ENCODE assay signal across 14 mouse cellular contexts in genomic region chr5:37312980-37313722, GRCm38 (mm10). TPM values are rescaled to one million over a fixed set of nuclear protein-coding genes. Genes with fewer than 3 reads are reported as not detected.
"Had no signal": no experiment of that assay in that cellular context is flagged by ENCODE, and none has a peak within 500 bp of the region (broad histone marks: within the 10 kb centered on the region; RNA-seq: fewer than 3 reads in every experiment).

No protein-coding gene starts in this region.

- H3K9ac ChIP-seq: hindbrain, embryonic 12.5 days; hindbrain, embryonic 14.5 days; limb, embryonic 12.5 days; liver, embryonic 13.5 days had no signal

- H3K27me3 ChIP-seq: hindbrain, embryonic 12.5 days; limb, embryonic 12.5 days; liver, embryonic 13.5 days had no signal

- ATAC-seq: hindbrain, embryonic 16.5 days; inflammation-experienced regulatory T-cells, adult 6 months; intestine, embryonic 16.5 days had no signal

- H3K4me1 ChIP-seq: hindbrain, embryonic 10.5 days; hindbrain, embryonic 12.5 days; limb, embryonic 10.5 days; limb, embryonic 12.5 days; liver, embryonic 13.5 days had no signal

- H3K9me3 ChIP-seq: limb, embryonic 10.5 days; liver, embryonic 13.5 days had no signal

- H3K27ac ChIP-seq: heart, adult 2 months; hindbrain, embryonic 10.5 days; hindbrain, embryonic 12.5 days; hindbrain, embryonic 14.5 days; layer of hippocampus, adult 2 months; left cerebral cortex, adult 2 months; limb, embryonic 10.5 days; limb, embryonic 12.5 days; liver, embryonic 13.5 days had no signal

- H3K4me3 ChIP-seq: heart, adult 2 months; hindbrain, embryonic 10.5 days; hindbrain, embryonic 12.5 days; layer of hippocampus, adult 2 months; left cerebral cortex, adult 2 months; limb, embryonic 10.5 days; limb, embryonic 12.5 days; liver, embryonic 13.5 days had no signal

- H3K4me2 ChIP-seq: heart, embryonic 11.5 days; hindbrain, embryonic 12.5 days; hindbrain, embryonic 14.5 days; limb, embryonic 12.5 days; liver, embryonic 11.5 days; liver, embryonic 13.5 days had no signal

RNA-seq across cellular contexts. Expression of gene Evc, which starts 23.5 kb away (rescaled TPM):
- polyA plus RNA-seq: inflammation-experienced regulatory T-cells, adult 6 months had no signal

RNA-seq across cellular contexts. Expression of gene Evc2, which starts 25.1 kb away (rescaled TPM):
- polyA plus RNA-seq: inflammation-experienced regulatory T-cells, adult 6 months had no signal
